13 mouse cellular contexts compared by ENCODE assay signal in the genomic region with DNA sequence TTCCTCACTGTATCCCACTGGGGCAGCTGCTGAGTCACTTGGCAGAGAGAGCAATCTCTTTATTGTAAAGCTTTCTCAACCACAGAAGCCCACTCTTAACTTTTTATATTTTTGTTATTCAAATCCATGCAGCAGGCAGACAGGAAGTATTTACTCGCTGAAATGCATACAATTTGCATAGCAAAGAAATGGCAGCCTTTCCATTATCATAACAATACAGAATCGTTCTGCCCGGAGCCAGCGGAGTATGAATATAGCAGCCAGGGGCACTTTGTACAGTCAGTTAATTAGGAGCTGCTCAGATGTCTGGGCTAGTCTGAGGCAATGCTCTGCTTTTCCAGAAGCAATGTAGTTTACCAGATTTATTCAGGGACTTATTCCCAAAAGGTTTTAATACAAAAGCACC. TPM values are rescaled to one million over a fixed set of nuclear protein-coding genes. Genes with fewer than 3 reads are reported as not detected.
DNase-seq lines count a peak whose midpoint lies in the region; ATAC-seq and TF ChIP-seq lines count a peak whose summit lies in the region.
"Had no signal": no experiment of that assay in that cellular context is flagged by ENCODE, and none has a peak within 500 bp of the region (broad histone marks: within the 10 kb centered on the region; RNA-seq: fewer than 3 reads in every experiment).

No protein-coding gene starts in this region.

- no peak for TF ChIP-seq CTCF in left cerebral cortex, adult 2 months (IDR thresholded peaks at IDR 0.05)

- no peak overlapping the region for H3K9ac ChIP-seq in forebrain, embryonic 13.5 days
- no peak overlapping the region for H3K9ac ChIP-seq in midbrain, embryonic 14.5 days (replicated peaks; ENCODE audit: low read length)
- H3K9ac ChIP-seq: liver, postnatal 0 days had no signal

- H3K4me2 ChIP-seq in forebrain, embryonic 13.5 days = no peak overlapping the region
- no peak overlapping the region for H3K4me2 ChIP-seq in midbrain, embryonic 14.5 days (ENCODE audit: low read length)

- intact Hi-C loops in left cerebral cortex, adult 2 months (cut with DNase I) = no loop called here

- H3K9me3 ChIP-seq in forebrain, embryonic 13.5 days (replicated peaks) = no peaks in the 10 kb centered on the region
- no peaks in the 10 kb centered on the region for H3K9me3 ChIP-seq in midbrain, embryonic 14.5 days (ENCODE audit: control insufficient read depth, low read length)
- H3K9me3 ChIP-seq: heart, embryonic 10.5 days had no signal

- no peaks in the 10 kb centered on the region for H3K36me3 ChIP-seq in forebrain, embryonic 13.5 days (ENCODE audit: poor library complexity, severe bottlenecking)
- H3K36me3 ChIP-seq in midbrain, embryonic 14.5 days (ENCODE audit: control insufficient read depth, insufficient read depth, low read length) = no peaks in the 10 kb centered on the region
- H3K36me3 ChIP-seq: heart, embryonic 10.5 days had no signal

- H3K27ac ChIP-seq in forebrain, embryonic 13.5 days = peak overlapping the region; percentile 49; the same call in 1 of the 2 replicates
- 0 out of 2 replicates have a peak overlapping the region, but pooled peaks have one; percentile 3 for H3K27ac ChIP-seq in midbrain, embryonic 14.5 days (replicated peaks; ENCODE audit: low read depth, low read length)
- no peak overlapping the region for H3K27ac ChIP-seq in left cerebral cortex, adult 2 months
- H3K27ac ChIP-seq: heart, embryonic 10.5 days had no signal

- peak; percentile 67 for DNase-seq in heart, adult 11 months
- DNase-seq in heart, adult 8-10 months (ENCODE audit: low spot score) = no peak
- peak; percentile 90 for DNase-seq in ES-CJ7 (ENCODE audit: low read depth, low spot score)
- peak; percentile 80 for DNase-seq in midbrain, embryonic 14.5 days
- no peak for DNase-seq in left cerebral cortex, adult 2 months (ENCODE audit: extremely low spot score in 1 of 2, low spot score in 2 of 2)
- DNase-seq in right cerebral cortex, postnatal 14 days = no peak
- DNase-seq in lung, postnatal 4 days = no peak
- DNase-seq: cerebellum, adult 9-10 months; kidney, adult 9 months; liver, postnatal 0 days; spleen, adult 18-20 months had no signal

- WGBS in forebrain, embryonic 13.5 days = 2% methylated on average over 4 of the region's 4 CpGs
- WGBS in midbrain, embryonic 14.5 days = under 1% methylated on average over 4 of the region's 4 CpGs

- peak; percentile 95 for ATAC-seq in forebrain, embryonic 13.5 days
- peak; percentile 68; the same call in 1 of the 2 replicates for ATAC-seq in midbrain, embryonic 14.5 days (ENCODE audit: low FRiP score, low TSS enrichment)
- ATAC-seq: liver, postnatal 0 days had no signal

- peaks cover 28% of the 10 kb centered on the region for H3K4me1 ChIP-seq in forebrain, embryonic 13.5 days
- H3K4me1 ChIP-seq in midbrain, embryonic 14.5 days (ENCODE audit: control insufficient read depth, insufficient read depth, low read length) = peaks cover 11% of the 10 kb centered on the region
- H3K4me1 ChIP-seq: heart, embryonic 10.5 days had no signal

- peaks cover 17% of the 10 kb centered on the region; the same call in 1 of the 2 replicates for H3K27me3 ChIP-seq in forebrain, embryonic 13.5 days
- H3K27me3 ChIP-seq in midbrain, embryonic 14.5 days (ENCODE audit: control insufficient read depth, insufficient read depth, low read length) = no peaks in the 10 kb centered on the region; the same call in 1 of the 2 replicates

- no peak overlapping the region for H3K4me3 ChIP-seq in forebrain, embryonic 13.5 days
- no peak overlapping the region for H3K4me3 ChIP-seq in midbrain, embryonic 14.5 days (replicated peaks; ENCODE audit: low read depth, low read length)
- no peak overlapping the region for H3K4me3 ChIP-seq in left cerebral cortex, adult 2 months
- H3K4me3 ChIP-seq: heart, embryonic 10.5 days had no signal

RNA-seq across cellular contexts. Expression of a gene that starts 20.8 kb away (rescaled TPM):
- 10 to 100 TPM; 16.1 to 18.7 (median 17.6) TPM for total RNA-seq in heart, adult 8-10 months (2022)
- 0.81 and 1.1 TPM in 2 replicates for polyA plus RNA-seq in forebrain, embryonic 13.5 days (2015; fragmentation: Nextera tagmentation; extraction: Ambion mirVana)
- polyA plus RNA-seq in midbrain, embryonic 14.5 days (2014; fragmentation: Nextera tagmentation; extraction: Ambion mirVana) = 0.77 and 1.9 TPM in 2 replicates
- 1 to 10 TPM; 2.6 to 3.3 TPM for total RNA-seq in left cerebral cortex, adult 2 months (2021)

RNA-seq across cellular contexts. Expression of a gene that starts 31.1 kb away (rescaled TPM):
- total RNA-seq in heart, adult 8-10 months (2022) = under 1 TPM; 0.13 to 0.31 (median 0.21) TPM
- 0.77 and 0.93 TPM in 2 replicates for polyA plus RNA-seq in forebrain, embryonic 13.5 days (2015; fragmentation: Nextera tagmentation; extraction: Ambion mirVana)
- polyA plus RNA-seq in midbrain, embryonic 14.5 days (2014; fragmentation: Nextera tagmentation; extraction: Ambion mirVana) = 3.9 and 5.7 TPM in 2 replicates
- total RNA-seq in left cerebral cortex, adult 2 months (2021) = 100 to 1,000 TPM; 170 to 185 TPM

Comparison
In these comparisons a context has a peak if more than half of its experiments do, and no peak if none do; other contexts are left out.
1. DNase-seq: peak in heart, adult 11 months (single experiment), ES-CJ7 (single experiment) and midbrain, embryonic 14.5 days (single experiment); none in heart, adult 8-10 months (single experiment), left cerebral cortex, adult 2 months (0 of 2), right cerebral cortex, postnatal 14 days (single experiment) and lung, postnatal 4 days (0 of 2).
2. RNA of a gene that starts 31.1 kb away (total RNA-seq): 170 to 185 TPM in left cerebral cortex, adult 2 months; 0.13 to 0.31 TPM in heart, adult 8-10 months; every median in the first group is over 100 times any median in the second.